Mouse (Mus musculus) spleen, adult 2 months (tissue): ENCODE data around the gene Ubp1.

Experiments used
- CTCF ChIP-seq: fragments of 200-500 bp; IDR thresholded peaks from 2 replicates; pipeline ENCODE4 v1.5.1; 2011; ENCODE audit warnings: mild to moderate bottlenecking, inconsistent platforms; ENCODE audit not compliant: insufficient read depth, insufficient read length, insufficient replicate concordance; ENCODE audit errors: extremely low read depth
- POLR2A ChIP-seq: fragments of 200-500 bp; IDR thresholded peaks from 2 replicates; pipeline ENCODE4 v1.6.1; 2011; ENCODE audit warnings: low read depth, low read length, inconsistent platforms

GRCm38 (mm10) chr9:113974945-113975344 is 44.2 kb downstream of the Ubp1 start:
- TF ChIP-seq POLR2A (no peak), CTCF (no peak)
